Mouse (Mus musculus) retina, embryonic 14.5 days (tissue): ENCODE measurements at regions not wholly inside any gene's neighbourhood (a gene's known extent, or its start where the extent isn't known, plus 50 kb on each side); places are given as distances from the start of the nearest gene placed in this dataset.

Experiments
- DNase-seq: peaks from one replicate; pipeline ENCODE4 v3.0.0-alpha.2; 2015; ENCODE audit warnings: low spot score

DNA sequence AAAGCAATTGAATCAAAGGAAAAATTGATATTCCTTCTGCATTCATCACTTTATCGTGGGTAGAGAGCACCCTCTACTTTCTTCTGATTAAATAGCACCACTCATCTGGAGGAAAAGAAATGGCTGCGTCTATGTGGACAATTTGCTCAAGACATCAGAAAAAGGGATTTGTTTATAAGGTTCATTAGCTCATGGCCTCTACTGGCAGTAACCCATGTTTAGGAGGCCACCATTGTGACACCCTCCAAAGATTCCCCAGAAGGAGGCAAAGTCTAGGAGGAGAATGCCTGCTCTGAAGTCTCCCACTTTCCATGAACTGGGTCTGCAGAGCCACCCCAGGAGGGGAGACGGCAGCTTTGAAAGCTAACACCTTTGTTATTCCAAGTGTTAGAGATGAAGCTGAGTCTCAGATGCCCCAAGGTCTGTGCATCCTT is 147.2 kb upstream of the Plscr5 start:
- DNase-seq: peak; percentile 32

DNA sequence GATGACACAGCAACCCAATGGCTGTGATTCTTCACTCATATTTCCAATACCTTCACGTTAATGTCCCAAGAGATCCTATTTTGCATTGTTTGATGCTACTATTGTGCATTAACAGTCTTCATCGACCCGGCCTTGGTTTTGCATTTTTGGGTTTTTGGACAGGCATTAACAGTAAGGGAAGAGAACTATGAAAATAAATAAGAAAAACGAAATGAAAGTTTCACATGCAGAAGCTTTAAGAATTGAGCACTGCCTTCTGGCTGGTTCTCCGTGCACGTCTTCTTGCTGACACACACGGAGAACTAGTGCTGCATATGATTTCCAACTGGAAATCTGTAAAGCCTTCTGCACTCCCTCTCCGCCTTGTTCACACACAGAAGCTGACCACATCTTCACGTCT is 148.6 kb upstream of the Plscr5 start:
- no peak for DNase-seq

GRCm38 (mm10) chr9:92016521-92016920 is 176.2 kb upstream of the Plscr5 start:
- no peak for DNase-seq

- DNase-seq: no peak
Observed at GRCm38 (mm10) chr9:92015923-92016322, 176.8 kb upstream of the Plscr5 start.

DNA sequence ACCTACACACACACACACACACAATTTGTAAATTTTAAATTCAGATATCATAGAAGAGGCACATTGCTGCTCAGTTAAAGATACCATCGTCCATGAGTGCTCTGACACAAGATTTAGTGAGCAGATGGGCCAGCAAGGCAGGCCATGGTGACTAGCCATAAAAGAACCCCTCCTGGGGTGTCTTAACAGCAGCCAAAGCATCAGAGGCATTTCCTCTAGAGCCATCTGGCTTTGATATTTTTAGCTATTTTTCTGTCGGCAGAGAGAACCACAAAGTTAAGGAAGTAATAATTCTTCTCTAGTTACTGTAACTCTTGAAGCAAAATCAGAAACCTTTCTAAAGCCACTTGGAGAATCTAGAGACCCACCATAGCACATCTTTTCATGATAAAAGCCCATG is 204.5 kb upstream of the Plscr5 start:
- no peak for DNase-seq

DNA sequence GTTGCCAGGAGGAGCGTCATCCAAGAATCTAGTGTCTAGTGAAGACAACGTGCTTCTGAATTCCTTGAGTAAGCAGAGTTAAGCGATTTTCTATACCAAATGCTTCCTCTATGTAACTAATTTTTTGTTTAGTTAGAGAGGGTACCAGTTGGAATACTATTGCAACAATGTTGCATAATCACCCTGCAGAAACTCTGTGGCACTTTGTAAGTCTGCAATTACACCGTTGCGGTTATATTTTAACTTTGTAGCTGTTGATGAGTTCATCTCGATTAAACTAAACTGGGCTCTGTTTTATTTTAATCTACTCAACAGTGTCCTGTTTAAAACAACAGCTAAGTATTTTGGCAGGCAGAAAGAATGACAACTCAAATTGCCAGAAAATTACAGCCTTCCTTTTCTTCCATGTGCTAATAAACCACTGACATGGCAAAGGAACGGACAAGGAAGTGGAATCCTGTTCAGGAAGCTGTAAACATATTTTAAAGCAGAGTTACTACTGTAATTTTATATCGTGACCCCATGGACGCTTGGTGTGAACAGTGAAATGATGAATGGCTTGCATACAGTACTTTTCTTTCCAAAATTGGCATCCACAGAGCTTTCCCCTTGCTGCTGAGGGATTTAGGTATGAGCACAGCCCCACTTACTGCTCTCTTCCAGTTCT is 210.6 kb upstream of the Plscr5 start:
- DNase-seq: no peak

DNA sequence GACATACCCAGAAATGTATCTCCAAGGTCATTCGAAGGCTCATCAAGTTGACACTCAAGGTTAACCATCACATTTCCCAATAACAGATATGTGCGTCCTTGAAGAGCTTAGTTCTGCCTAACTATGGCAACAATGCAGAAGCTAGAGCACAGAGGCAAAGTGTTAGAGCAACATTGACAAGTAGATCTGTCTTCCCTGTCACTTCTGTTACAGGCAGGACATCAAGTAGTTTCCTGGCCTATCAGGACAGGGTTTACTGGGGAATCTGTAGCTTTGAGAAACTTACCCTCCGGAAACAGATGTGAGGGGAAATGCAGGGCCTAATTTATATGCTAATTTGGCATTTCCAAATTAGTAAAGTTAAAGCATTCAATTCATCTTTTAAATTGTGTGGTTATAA is 211.2 kb upstream of the Plscr5 start:
- DNase-seq: no peak

DNA sequence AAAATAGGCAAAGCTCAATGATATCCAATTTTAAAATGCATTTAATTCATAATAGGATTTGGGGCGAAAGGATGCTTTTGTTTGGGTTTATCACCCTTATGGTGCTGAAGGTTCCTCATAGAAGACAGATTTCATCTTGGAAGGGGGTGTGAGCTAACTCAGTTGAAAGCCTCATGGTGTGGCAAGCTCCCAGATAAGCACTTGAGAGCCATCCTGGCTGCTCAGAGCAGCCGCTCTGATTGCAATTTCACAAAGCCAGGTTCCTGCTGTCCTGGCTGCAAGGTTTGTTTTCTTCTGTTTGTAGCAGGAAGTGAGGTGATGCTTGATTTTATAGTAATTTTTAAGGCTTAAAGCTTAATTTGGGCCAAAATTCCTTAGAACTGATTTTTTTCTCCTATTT is 228.7 kb upstream of the Plscr5 start:
- no peak for DNase-seq

DNA sequence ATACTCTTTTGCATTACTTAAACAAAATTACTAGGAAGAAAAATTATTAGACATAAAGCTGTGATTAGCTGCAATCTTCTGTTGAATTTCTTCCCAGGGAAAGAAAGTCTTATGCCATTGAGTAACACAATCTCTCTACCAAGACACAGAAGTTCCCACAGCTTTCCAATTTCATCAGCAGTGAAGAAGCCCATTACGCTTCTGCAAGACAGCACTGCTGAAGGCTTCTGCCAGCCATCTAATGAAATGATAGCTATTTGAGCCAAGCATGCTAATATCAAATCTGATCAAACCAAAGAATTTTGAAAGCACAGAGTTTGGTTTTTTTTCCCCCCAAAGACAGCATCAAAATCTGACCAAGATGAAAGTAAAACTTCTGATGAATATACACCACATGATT is 230.0 kb upstream of the Plscr5 start:
- DNase-seq: no peak

- DNase-seq: no peak
Observed at GRCm38 (mm10) chr9:91961666-91962065, 231.1 kb upstream of the Plscr5 start.

DNA sequence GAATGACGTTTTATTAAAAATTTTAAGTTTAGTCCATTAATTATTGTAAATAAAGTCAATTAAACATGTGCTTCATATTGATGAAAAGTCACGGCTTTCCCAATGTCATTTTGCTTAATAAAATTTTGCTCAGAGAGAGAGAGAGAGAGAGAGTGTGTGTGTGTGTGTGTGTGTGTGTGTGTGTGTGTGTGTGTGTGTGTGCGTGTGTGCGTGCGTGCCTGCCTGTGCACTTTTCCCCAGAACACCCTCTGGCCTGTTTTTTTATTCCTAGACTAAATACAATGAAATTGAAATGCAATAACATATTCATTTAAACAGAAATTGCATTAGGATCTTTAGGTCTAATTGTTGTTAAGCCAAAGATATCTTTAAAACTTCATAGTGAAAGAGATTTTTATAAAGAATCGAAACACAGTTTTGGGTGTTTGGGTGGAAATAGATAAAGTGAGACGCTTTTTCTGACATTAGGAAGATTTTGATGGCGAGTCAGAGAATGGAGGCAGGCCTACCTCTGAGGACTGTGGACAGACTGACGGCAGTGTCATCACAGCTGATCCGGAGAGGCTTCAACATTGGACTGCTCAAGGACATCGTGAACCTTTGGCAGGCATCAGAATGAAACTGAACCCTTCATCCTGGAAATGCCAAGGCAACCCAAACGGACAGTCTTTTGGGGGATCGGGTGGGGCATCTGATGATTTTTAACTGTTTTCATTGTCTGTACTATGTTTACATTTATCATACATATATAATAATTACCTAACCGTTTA is 232.0 kb upstream of the Plscr5 start:
- no peak for DNase-seq

- peak; percentile 57 for DNase-seq
Observed at GRCm38 (mm10) chr9:91959592-91959991, 233.1 kb upstream of the Plscr5 start.

DNA sequence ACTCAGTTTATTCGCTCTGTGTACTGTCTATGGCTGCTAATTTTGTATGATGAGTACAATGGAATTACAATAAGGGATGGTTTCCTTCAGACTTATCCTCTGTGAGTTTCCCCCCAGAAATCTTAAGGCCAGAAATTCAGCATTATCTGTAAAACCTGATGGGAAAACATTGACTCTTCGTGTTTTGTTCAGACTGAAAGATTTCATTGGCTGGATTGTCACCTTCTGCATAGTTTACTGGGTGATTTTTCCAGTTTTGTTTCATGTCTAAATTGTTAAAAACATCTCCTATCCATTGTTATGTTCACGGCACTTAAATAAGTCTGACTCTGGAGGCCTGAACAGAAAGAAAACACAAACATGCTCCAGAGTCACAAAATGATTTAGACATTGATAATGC is 233.7 kb upstream of the Plscr5 start:
- no peak for DNase-seq

GRCm38 (mm10) chr9:91958421-91958820 is 234.3 kb upstream of the Plscr5 start:
- DNase-seq: no peak

DNA sequence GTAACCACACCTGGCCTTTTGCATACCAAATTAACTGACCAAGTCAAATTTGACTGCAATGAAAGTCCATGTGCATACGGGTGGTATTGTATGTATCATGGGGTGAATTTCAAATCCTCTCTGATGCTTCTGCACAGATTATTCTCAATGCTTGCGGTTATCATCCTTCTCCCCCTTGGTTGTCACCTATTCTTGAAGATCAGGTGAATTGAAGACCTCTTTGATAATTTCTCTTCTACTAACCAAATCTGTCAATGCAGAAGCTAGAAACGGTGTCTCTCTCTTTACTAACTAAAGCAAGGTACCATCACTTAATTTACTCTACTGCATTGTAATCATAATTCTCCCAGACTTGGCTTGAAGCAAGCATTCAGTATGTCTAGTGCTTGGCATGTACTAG is 235.7 kb upstream of the Plscr5 start:
- no peak for DNase-seq

GRCm38 (mm10) chr9:91948746-91949145 is 244.0 kb upstream of the Plscr5 start:
- peak; percentile 18 for DNase-seq

DNA sequence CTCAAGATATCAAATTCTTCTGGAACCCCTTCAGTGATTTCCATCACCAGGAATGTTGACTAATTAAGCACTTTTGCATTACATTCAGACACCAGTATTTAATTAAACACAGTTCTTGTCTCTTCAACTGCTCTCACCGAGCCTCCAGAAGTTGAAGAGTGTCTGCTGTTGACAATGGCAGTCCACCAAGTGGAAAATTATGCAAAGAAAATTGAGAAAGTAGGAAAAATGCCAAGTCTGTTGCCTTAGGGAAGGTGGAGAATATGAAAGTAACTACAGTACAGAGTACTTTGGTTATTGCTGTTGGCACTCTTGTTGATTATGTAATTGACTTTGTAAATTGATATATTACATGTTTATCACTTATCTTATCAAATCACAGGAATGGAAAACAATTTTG is 250.7 kb upstream of the Plscr5 start:
- DNase-seq: no peak

DNA sequence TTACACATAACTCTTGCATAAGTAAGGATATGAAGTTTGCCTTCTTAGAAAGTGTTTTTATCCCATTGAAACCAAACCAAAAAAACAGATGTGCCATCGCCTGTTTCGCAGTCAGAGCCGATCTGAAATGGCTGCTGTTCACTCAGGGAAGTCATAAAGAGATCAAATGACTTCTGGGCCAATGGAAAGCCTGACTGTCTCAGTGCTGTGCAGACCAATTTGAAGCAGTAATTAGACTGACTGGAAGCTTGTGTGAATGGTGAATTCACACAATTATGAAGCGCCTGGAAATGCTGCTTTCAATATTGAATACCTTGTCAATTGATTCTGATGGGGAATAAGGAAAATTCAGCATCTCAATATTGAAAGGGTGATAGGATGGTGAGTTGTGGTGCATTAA is 254.0 kb upstream of the Plscr5 start:
- no peak for DNase-seq

DNA sequence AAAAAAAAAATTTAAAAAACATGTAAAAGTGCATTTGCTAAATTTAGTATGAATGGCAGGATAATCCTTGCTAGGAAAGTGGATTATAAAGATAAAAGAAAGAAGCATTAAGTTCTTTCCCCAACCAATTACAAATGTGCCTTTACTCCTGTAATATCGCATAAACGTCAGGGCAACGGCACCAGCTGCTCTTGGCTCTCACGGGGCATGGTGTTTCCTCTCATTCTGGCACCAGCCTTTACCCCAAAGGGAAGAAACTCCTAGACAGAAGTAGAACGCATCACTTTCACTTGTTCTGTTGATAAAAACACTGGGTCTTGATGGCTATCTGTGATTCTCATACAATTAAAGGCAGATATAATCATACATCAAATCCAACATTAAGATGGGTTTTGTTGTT is 288.7 kb upstream of the Plscr5 start:
- no peak for DNase-seq

DNA sequence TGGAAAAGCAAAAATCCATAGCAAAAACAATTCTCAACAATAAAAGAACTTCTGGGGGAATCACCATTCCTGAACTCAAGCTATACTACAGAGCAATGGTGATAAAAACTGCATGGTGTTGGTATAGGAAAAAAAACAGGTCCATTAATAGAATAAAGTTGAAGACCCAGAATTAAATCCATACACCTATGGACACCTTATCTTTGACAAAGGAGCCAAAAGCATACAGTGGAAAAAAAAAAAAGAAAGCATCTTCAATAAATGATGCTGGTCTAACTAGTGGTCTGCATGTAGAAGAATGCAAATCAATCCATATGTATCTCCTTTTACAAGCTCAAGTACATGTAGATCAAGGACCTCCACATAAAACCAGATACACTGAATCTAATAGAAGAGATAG is 291.8 kb upstream of the Plscr5 start:
- DNase-seq: no peak

DNA sequence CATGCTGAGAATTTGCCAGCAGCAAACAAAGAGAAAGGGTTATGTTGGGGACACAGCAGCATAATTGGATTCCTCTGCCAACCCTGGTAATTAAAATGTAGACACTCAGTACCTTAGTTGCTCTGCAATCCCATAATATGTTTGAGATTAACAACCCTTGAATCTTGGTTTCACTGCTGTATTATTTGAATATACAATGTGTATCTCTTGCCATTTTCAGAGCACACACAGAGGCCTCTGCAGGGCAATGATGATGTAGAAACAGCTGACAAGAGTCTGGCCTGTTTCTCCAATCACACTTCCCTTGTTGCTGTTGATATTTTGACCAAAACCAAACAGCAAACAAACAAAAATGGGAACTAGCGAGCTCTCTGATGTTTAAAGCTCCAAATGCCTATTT is 315.9 kb upstream of the Plscr5 start:
- DNase-seq: no peak

DNA sequence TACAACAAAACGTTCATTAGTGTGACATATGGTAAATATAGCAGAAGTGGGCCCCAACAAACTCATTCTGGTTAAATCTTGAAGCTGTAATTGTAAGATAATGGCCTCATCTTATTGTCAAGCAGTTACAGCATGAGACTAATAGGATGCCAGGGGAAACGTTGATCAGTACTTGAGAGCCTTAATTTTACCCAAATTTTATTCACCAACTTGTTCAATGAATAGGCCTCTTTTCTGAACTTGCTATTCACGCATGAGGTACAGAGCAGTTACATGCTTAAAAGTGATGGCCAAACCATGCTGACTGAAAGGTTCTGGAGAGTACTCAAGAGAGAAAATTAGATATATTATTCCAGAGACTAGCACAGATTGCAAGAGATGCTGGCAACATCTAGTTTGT is 361.2 kb upstream of the Plscr5 start:
- no peak for DNase-seq

DNA sequence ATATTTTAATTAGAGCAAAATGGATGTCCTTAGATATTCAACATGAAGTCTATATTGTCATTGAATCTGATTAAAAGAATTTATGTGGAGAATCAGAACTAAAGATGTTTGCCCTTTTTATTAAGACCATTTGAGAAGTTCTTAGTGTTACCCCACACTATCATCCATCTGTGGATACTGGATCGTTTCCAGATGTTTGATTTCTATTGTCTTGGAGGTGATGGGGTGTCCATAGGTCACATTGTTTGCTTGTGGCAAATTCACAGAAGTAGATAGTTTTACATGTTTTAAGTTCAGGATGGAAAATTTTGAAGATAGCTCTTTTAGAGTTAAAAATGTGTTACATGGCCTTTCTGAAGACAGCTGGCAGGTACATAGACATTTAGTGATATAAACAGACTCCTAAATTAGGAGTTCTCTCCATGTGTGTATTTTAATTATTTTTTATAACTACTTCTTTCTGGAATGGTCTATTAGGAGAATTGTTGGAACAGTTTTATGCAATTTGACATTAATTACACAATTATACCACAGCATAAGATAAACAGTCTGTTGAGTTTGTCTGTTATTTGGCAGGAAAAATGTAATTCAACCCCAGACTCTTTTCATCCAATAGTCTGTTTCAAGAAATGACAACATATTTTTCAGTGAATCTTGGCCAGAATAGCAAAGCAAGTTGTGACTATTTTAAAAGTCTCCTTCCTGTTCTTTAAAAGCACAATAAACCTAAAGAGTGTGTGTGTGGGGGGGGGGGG is 368.8 kb upstream of the Plscr5 start:
- no peak for DNase-seq
